Mouse (Mus musculus): Measurements from ENCODE around the gene Draxin. TPM values are rescaled to one million over a fixed set of nuclear protein-coding genes. Genes with fewer than 3 reads are reported as not detected.
A peak's percentile ranks its signal among the peaks of the same experiment; 100 is the strongest.
"Not testable (repeated sequence)": the region's sequence is repeated elsewhere in the genome, so short reads cannot be mapped to it uniquely, and the experiment has no call there.

The Draxin gene
- polyA plus RNA-seq, 1 experiment from 2014 or later, result 0.76 TPM

- no peak overlapping the region for H3K9ac ChIP-seq
- no peak overlapping the region for H3K4me2 ChIP-seq (replicated peaks)
- no peaks in the 10 kb centered on the region for H3K9me3 ChIP-seq
- H3K27me3 ChIP-seq, result no peaks in the 10 kb centered on the region
- no peak overlapping the region for H3K4me3 ChIP-seq
- no peak overlapping the region for H3K27ac ChIP-seq
- no peak for ATAC-seq (ENCODE audit: low FRiP score, low read depth)
- H3K36me3 ChIP-seq, result peaks cover 63% of the 10 kb centered on the region
- WGBS, result 57% methylated on average over 5 of the region's 5 CpGs
- no peaks in the 10 kb centered on the region for H3K4me1 ChIP-seq
Observed at GRCm38 (mm10) chr4:148057661-148058209, 72.8 kb downstream of the Draxin start.

- no peak overlapping the region for H3K4me3 ChIP-seq
- H3K4me1 ChIP-seq, result no peaks in the 10 kb centered on the region
- H3K27ac ChIP-seq, result no peak overlapping the region
- 79% methylated on average over 4 of the region's 4 CpGs for WGBS
- no peaks in the 10 kb centered on the region for H3K27me3 ChIP-seq
- H3K4me2 ChIP-seq (replicated peaks), result no peak overlapping the region
- no peaks in the 10 kb centered on the region for H3K9me3 ChIP-seq
- no peak overlapping the region for H3K9ac ChIP-seq
- ATAC-seq (ENCODE audit: low FRiP score, low read depth), result no peak
- H3K36me3 ChIP-seq, result peaks cover 73% of the 10 kb centered on the region
Observed at GRCm38 (mm10) chr4:148056801-148057200, 73.7 kb downstream of the Draxin start.

DNA sequence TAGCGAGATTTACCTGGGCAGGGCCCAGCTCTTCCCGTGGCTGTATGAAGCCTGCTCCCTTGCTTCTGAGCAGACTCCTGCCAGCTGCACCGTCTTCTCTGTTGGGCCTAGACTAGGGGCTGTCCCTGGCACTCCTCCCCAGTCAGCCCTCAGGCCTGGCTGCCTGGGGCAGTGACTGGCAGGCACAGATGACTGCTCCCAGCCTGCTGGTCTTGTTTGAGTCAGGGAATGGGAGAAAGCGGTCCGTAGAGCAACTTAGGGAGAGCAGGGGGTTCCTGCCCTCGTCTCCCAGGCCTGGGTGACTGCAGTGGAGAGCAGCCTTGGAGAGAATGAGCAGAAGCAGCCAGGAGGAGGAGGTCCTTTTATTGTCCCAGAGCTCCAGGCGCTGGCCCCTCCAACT lies 74.3 kb downstream of the Draxin start:
- Histone ChIP-seq H3K27ac (no peak overlapping the region; the same call in 1 of the 2 replicates), H3K36me3 (peaks cover 78% of the 10 kb centered on the region), H3K4me2 (replicated peaks) (no peak overlapping the region), H3K4me3 (no peak overlapping the region), H3K9ac (no peak overlapping the region), H3K4me1 (no peaks in the 10 kb centered on the region), H3K27me3 (no peaks in the 10 kb centered on the region), H3K9me3 (no peaks in the 10 kb centered on the region)
- ATAC-seq (ENCODE audit: low FRiP score, low read depth), result peak; percentile 35; the same call in 1 of the 2 replicates
- WGBS, result 77% methylated on average over 7 of the region's 7 CpGs

DNA sequence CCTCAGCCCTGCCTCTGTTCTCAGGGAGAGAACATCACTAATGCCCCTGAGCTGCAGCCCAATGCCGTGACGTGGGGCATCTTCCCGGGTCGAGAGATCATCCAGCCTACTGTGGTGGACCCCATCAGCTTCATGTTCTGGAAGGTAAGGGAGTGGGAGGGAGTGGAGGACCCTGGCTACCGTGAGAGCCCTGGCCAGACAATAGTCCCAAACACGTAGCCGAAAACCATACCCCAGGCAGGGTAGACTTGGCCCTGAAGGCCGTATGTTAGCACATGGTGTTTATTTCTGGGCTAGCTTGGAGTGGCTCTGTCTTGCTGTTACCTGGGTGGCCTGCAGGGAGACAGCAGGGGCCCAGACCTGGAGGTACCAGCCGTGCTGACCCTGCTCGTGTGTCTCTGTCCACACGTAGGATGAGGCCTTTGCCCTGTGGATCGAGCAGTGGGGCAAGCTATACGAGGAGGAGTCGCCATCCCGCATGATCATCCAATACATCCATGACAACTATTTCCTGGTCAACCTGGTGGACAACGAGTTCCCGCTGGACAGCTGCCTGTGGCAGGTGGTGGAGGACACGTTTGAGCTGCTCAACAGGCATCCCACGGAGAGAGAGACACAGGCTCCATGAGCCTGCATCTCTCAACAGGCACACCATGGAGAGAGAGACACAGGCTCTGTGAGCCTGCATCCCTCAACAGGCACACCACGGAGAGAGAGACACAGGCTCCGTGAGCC lies 75.4 kb downstream of the Draxin start:
- Histone ChIP-seq H3K4me3 (no peak overlapping the region), H3K27me3 (no peaks in the 10 kb centered on the region), H3K27ac (no peak overlapping the region), H3K9ac (no peak overlapping the region), H3K9me3 (no peaks in the 10 kb centered on the region), H3K4me1 (no peaks in the 10 kb centered on the region), H3K36me3 (peaks cover 89% of the 10 kb centered on the region), H3K4me2 (replicated peaks) (no peak overlapping the region)
- ATAC-seq (ENCODE audit: low FRiP score, low read depth), result no peak
- WGBS, result 92% methylated on average over 21 of the region's 21 CpGs

DNA sequence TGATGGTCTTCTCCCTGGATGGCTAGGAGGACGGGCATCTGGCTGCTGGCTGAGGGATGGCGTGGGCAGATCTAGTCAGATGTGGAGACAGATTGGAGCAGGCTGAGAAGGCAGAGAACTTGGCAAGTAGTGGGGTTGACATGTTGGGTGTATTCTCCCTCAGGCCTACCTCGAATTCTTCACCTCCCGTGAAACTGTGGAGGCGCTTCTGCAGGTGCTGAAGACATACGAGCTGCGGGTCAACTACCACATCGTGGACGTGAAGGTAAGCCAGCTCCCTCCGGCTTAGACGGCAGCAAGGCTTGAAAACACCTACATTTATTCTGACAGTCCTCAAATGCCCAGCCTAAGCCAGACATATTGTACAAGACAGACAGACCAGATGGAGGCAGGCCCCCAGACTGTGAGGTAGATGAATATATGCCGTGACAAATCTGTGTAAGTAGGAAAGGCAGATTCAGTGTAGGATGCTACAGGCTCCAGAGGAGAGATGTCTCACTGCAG lies 77.0 kb downstream of the Draxin start:
- Histone ChIP-seq H3K4me1 (no peaks in the 10 kb centered on the region), H3K4me3 (no peak overlapping the region), H3K4me2 (replicated peaks) (no peak overlapping the region), H3K36me3 (peaks cover 100% of the 10 kb centered on the region), H3K9ac (no peak overlapping the region), H3K27ac (no peak overlapping the region), H3K27me3 (no peaks in the 10 kb centered on the region), H3K9me3 (no peaks in the 10 kb centered on the region)
- ATAC-seq (ENCODE audit: low FRiP score, low read depth), result no peak
- WGBS, result 91% methylated on average over 12 of the region's 12 CpGs

- no peak for ATAC-seq (ENCODE audit: low FRiP score, low read depth)
- H3K4me1 ChIP-seq, result no peaks in the 10 kb centered on the region
- H3K27ac ChIP-seq, result no peak overlapping the region
- H3K36me3 ChIP-seq, result peaks cover 100% of the 10 kb centered on the region
- no peak overlapping the region for H3K4me2 ChIP-seq (replicated peaks)
- H3K4me3 ChIP-seq, result no peak overlapping the region
- 63% methylated on average over 2 of the region's 2 CpGs for WGBS
- H3K27me3 ChIP-seq, result no peaks in the 10 kb centered on the region
- H3K9me3 ChIP-seq, result no peaks in the 10 kb centered on the region
- no peak overlapping the region for H3K9ac ChIP-seq
Observed at GRCm38 (mm10) chr4:148052976-148053375, 77.5 kb downstream of the Draxin start.

- WGBS, result 86% methylated on average over 11 of the region's 11 CpGs
- no peak overlapping the region for H3K27ac ChIP-seq
- H3K4me1 ChIP-seq, result no peaks in the 10 kb centered on the region
- H3K4me2 ChIP-seq (replicated peaks), result no peak overlapping the region
- peaks cover 98% of the 10 kb centered on the region for H3K36me3 ChIP-seq
- no peak overlapping the region for H3K4me3 ChIP-seq
- no peak overlapping the region for H3K9ac ChIP-seq
- no peaks in the 10 kb centered on the region for H3K27me3 ChIP-seq
- H3K9me3 ChIP-seq, result no peaks in the 10 kb centered on the region
- ATAC-seq (ENCODE audit: low FRiP score, low read depth), result no peak
Observed at GRCm38 (mm10) chr4:148051886-148052285, 78.6 kb downstream of the Draxin start.

- WGBS, result 70% methylated on average over 13 of the region's 13 CpGs
- no peak overlapping the region for H3K27ac ChIP-seq
- no peaks in the 10 kb centered on the region for H3K27me3 ChIP-seq
- H3K9ac ChIP-seq, result no peak overlapping the region
- H3K4me3 ChIP-seq, result no peak overlapping the region
- H3K9me3 ChIP-seq, result no peaks in the 10 kb centered on the region
- H3K4me2 ChIP-seq (replicated peaks), result no peak overlapping the region
- no peak for ATAC-seq (ENCODE audit: low FRiP score, low read depth)
- peaks cover 96% of the 10 kb centered on the region for H3K36me3 ChIP-seq
- H3K4me1 ChIP-seq, result no peaks in the 10 kb centered on the region
Observed at GRCm38 (mm10) chr4:148051046-148051776, 79.3 kb downstream of the Draxin start.

DNA sequence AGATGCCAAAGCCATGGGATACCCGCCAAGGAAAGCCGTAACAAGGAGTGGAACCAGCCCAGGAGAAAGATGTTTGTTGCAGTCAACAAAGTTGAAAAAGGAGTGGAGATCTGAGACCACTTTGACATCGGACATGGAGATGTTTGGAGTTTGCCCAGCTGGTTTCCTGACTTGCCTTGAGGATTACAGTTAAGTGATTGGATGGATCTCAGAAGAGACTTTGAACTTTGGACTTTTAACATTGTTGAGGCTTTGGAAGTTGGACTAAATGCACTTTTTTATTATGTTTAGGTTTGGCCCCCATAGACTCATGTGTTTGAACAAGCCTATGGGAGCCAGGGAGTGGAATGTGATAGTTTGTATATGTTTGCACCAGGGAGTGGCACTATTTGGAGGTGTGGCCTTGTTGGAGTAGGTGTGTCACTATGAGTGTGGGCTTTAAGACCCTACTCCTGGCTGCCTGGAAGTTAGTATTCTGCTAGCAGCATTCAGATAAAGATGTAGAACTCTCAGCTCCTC lies 80.0 kb downstream of the Draxin start:
- H3K4me1 ChIP-seq; H3K27ac ChIP-seq; H3K4me3 ChIP-seq; H3K4me2 ChIP-seq (replicated peaks); ATAC-seq (ENCODE audit: low FRiP score, low read depth); H3K9ac ChIP-seq; H3K27me3 ChIP-seq; H3K9me3 ChIP-seq: not testable (repeated sequence)
- H3K36me3 ChIP-seq, result peaks cover 95% of the 10 kb centered on the region
- 91% methylated on average over 3 of the region's 3 CpGs for WGBS

Small RNAs within 50 kb of the gene (microRNA-seq; reads per million reads assigned to microRNA genes)
- not detected for gene Mir7022

Other genes with a start within 250 kb of the Draxin start
- gene Mfn2, start 226.0 kb downstream of the Draxin start, polyA plus RNA-seq (2015; fragmentation: Nextera tagmentation; extraction: Ambion mirVana), result 33.7 and 37.8 TPM in 2 replicates
- 78.2 and 82.8 TPM in 2 replicates for gene Plod1, start 193.9 kb downstream of the Draxin start, polyA plus RNA-seq (2015; fragmentation: Nextera tagmentation; extraction: Ambion mirVana)
- gene 2510039O18Rik, start 189.8 kb downstream of the Draxin start, polyA plus RNA-seq (2015; fragmentation: Nextera tagmentation; extraction: Ambion mirVana), result 13.4 and 13.7 TPM in 2 replicates
- gene Nppb, start 144.9 kb downstream of the Draxin start, polyA plus RNA-seq (2015; fragmentation: Nextera tagmentation; extraction: Ambion mirVana), result not detected in 2 replicates
- not detected in 2 replicates for gene Nppa, start 130.0 kb downstream of the Draxin start, polyA plus RNA-seq (2015; fragmentation: Nextera tagmentation; extraction: Ambion mirVana)
- gene Clcn6, start 91.9 kb downstream of the Draxin start, polyA plus RNA-seq (2015; fragmentation: Nextera tagmentation; extraction: Ambion mirVana), result 7.5 and 8.2 TPM in 2 replicates
- 24.3 and 24.9 TPM in 2 replicates for gene Mthfr, start 91.6 kb downstream of the Draxin start, polyA plus RNA-seq (2015; fragmentation: Nextera tagmentation; extraction: Ambion mirVana)
- 13.2 and 14.1 TPM in 2 replicates for gene Agtrap, start 42.7 kb downstream of the Draxin start, polyA plus RNA-seq (2015; fragmentation: Nextera tagmentation; extraction: Ambion mirVana)
- gene Mad2l2, start 314 bp downstream of the Draxin start, polyA plus RNA-seq (2015; fragmentation: Nextera tagmentation; extraction: Ambion mirVana), result 78.3 and 85.2 TPM in 2 replicates
- 11.9 and 13.0 TPM in 2 replicates for gene Fbxo6, start 21.4 kb upstream of the Draxin start, polyA plus RNA-seq (2015; fragmentation: Nextera tagmentation; extraction: Ambion mirVana)
- 14.6 and 16.6 TPM in 2 replicates for gene Fbxo44, start 29.8 kb upstream of the Draxin start, polyA plus RNA-seq (2015; fragmentation: Nextera tagmentation; extraction: Ambion mirVana)
- gene Fbxo2, start 29.9 kb upstream of the Draxin start, polyA plus RNA-seq (2015; fragmentation: Nextera tagmentation; extraction: Ambion mirVana), result 5.5 and 5.9 TPM in 2 replicates
- gene Disp3, start 157.3 kb upstream of the Draxin start, polyA plus RNA-seq (2015; fragmentation: Nextera tagmentation; extraction: Ambion mirVana), result 0.13 and 0.32 TPM in 2 replicates

All from limb, embryonic 13.5 days (tissue).